Mouse (Mus musculus) heart, postnatal 14 days (tissue): ENCODE measurements around the gene Klrb1a. TPM values are rescaled to one million over a fixed set of nuclear protein-coding genes. Genes with fewer than 3 reads are reported as not detected.
"Not testable (repeated sequence)": the region's sequence is repeated elsewhere in the genome, so short reads cannot be mapped to it uniquely, and the experiment has no call there.

Source experiments
- DNase-seq, 2 experiments: peaks; one replicate each; pipeline ENCODE4 v3.0.0; 2021 to 2022
- intact Hi-C: fragments of 180-260 bp; cut with DNase I; formaldehyde crosslinking; loops from one replicate; pipeline ENCODE4 v1.15.1; 2025
- long read RNA-seq, 2 experiments: library from polyadenylated mRNA; stranded (forward); transcript quantifications; one replicate each; pipeline ENCODE4 v2.0.0; 2021
- total RNA-seq, 2 experiments: library from RNA; stranded (reverse); gene quantifications; 2 replicates each; pipeline ENCODE4 v1.2.3; 2021

Gene Klrb1a
- total RNA-seq, result not detected
- long read RNA-seq, experiment 1, result 0 reads
- long read RNA-seq, experiment 2, result 0 reads

DNA sequence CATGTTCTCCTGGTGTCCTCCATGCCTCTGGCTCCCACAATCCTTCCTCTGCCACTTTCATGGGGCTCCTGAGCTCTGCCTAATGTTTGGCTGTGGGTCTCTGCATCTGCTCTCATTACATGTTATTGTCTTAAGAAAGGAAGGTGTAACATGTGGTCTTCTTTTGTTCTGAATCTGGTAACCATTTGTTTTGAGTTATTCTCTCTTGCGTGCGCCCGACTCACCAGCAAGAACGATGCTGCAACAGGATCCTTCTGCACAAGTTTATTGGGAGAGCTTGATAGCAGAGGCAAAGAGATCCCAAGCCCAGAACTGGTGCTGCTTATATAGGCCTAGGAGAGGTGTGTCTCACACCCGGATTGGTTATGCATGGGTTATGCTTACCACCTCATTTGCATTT lies at the start of gene Klrb1a:
Klrb1a (minus strand) TSS at position 101 of the 400 bp plus-strand sequence.
- DNase-seq, intact Hi-C loops: not testable (repeated sequence)

DNA sequence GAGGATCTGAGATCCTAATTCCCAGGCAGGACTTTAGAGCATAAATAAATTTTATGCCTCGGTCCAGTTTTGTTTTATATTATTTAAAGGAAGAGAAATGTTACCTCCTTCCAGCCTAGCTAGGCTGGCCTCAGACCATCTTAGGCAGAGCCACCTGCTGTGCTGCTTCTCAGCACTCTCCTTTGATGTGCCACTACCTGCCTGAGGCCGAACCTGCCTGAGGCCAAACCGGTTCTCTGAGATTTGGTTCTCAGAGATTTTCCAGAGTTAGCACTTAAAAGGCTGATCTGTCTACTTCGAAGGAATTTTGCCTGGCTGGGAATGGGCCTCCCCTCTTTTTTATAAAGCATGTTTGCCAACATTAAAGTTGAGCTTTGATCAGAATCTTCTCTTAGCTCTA lies 46.6 kb upstream of the Klrb1a start:
- no peak for DNase-seq
- intact Hi-C loops, result no loop called here

DNA sequence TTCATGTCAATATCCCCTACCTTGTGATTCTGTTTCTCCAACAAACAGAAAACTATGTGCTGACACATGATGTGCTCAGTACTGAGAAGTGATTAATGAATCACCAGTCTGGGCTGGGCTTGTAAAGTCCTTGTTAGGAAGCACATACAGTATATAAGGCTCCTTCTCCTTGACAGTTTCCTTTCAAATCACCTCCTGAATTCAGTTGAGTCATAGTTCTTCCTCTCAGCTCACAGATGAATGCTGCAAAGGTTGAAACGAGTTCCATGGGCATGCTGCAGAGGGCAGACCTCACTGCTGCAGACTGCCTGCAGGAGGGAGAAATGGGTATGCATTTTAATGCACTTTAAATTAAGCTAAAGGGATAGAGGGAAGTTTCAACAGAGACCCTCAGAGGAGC lies 38.9 kb upstream of the Klrb1a start, which contains the start of gene Clec2h:
Clec2h (plus strand) TSS at position 180 of the 400 bp plus-strand sequence.
- intact Hi-C loops, result no loop called here
- no peak for DNase-seq

DNA sequence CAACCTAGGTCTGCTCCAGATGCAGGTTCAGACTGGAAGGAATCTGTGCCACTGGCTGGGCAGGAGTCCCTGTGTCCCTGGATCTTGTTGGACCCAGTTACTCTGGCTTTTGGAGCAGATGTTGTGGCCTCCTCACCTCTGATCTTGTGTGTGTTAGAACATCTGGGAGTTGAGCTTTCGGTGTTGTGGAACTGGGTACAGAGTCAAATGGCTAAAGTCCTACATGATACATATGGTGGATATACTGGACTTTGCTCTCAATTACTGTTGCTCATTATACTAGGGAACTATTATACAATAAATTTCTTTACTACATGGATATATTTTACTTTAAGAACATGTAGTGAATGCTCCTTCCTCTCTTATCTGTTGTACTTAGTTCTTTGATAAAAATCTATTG lies 37.9 kb upstream of the Klrb1a start:
- DNase-seq, result no peak
- intact Hi-C loops, result no loop called here

DNA sequence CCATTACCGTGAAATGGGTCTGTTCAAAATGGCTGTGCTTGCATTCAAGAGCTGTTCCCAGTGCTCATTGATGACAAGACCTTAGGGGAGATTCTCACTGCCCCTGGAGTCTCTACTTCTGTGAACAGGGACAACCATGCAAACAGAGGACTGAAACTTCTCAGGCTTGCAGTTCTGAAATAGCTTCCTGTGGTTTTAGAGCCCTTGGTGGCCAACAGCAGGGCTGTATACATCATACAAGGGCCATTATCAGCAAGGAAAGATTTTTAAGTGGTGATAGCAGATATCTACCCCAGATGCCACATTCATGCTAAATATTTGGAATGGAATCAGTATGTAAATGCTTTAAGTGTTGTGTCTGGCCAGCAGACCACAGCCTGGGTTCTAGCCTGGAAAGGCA lies 29.6 kb upstream of the Klrb1a start:
- intact Hi-C loops, result loop anchor here (10.0 kb wide), 1 partner anchor 232 kb away; the partner anchor contains the start of gene Clec2i
- no peak for DNase-seq

DNA sequence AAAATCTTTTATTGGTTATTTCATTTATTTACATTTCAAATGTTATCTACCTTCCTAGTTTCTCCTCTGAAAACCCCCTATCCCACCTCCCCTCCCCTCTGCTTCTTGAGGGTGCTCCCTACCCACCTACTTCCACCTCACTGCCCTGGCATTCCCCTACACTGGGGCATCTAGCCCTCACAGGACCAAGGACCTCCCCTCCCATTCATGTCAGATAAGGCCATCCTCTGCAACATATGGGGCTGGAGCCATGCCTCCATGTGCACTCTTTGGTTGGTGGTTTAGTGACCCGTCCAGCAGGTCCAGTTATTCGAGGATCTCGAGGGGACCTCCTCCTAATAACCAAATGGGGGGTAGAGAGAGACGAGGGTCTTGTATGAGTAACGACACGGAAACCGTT lies 27.5 kb upstream of the Klrb1a start:
- intact Hi-C loops, result loop anchor here (10.0 kb wide), 1 partner anchor 234 kb away; the partner anchor contains the start of gene Clec2i
- DNase-seq, result not testable (repeated sequence)

DNA sequence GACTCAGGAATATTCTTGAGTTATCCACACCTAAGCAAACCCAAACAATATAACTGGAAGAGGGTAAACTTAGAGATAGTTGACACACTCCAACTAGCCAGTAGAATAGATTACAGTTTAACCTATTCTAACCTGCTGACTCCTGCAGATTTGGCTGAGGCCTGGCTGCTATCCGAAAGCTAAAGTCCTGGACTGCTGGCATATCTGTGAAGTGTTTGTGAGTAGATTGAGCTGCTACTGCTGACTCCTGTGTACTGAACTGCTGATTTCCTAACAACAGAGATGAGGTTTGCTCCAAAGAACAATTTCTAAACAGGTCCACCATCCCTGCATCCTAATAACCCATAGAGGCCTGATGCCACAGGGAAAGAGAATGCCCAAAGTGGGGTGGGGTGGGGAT lies 26.9 kb upstream of the Klrb1a start:
- intact Hi-C loops, result loop anchor here (10.0 kb wide), 1 partner anchor 235 kb away; the partner anchor contains the start of gene Clec2i
- no peak for DNase-seq

DNA sequence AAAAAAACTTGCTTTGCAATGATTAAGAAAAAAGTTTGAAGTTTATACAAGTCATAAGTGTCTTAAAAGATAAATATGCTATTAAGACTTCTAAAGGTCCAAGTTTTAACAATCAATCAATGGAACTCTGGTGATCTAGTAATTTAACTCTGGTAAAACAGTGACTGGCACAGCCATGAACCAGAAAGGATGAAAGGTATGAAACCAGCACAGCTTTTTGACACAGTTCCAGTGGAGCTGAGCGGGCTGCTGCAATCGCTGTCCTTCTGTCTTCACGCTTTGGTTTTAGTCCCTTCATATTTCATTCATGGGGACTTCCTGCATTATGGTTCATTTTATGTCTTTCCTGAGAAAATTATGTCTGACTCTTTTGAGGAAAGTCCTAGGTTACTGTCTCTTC lies 26.3 kb upstream of the Klrb1a start:
- DNase-seq, result no peak
- intact Hi-C loops, result loop anchor here (10.0 kb wide), 1 partner anchor 235 kb away; the partner anchor contains the start of gene Clec2i

DNA sequence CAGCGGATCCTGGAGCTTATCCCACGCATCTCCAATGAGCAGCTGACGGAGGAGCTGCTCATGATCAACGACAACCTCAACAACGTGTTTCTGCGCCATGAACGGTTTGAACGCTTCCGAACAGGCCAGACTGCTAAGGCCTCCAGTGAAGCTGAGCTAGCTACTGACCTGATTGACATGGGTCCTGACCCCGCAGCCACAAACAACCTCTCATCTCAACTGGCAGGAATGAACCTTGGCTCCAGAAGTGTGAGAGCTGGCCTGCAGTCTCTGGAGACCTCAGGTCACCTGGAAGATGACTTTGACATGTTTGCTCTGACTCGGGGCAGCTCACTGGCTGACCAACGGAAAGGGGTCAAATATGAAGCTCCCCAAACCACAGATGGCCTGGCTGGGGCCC lies 22.4 kb upstream of the Klrb1a start:
- DNase-seq, intact Hi-C loops: not testable (repeated sequence)

DNA sequence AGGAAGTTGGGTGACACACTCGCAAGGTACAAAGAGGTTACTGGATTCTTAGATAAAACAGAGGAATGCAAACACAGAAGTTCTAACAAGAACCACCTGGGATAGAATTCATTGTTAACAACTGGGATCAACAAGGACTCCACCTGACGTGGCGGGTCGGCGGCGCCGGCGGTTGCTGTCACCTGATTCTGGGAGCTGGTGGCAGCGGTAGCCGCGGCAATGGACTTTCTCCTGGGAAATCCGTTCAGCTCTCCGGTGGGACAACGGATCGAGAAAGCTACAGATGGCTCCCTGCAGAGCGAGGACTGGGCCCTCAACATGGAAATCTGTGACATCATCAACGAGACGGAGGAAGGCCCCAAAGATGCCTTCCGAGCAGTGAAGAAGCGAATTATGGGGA lies 21.4 kb upstream of the Klrb1a start:
- intact Hi-C loops, DNase-seq: not testable (repeated sequence)

DNA sequence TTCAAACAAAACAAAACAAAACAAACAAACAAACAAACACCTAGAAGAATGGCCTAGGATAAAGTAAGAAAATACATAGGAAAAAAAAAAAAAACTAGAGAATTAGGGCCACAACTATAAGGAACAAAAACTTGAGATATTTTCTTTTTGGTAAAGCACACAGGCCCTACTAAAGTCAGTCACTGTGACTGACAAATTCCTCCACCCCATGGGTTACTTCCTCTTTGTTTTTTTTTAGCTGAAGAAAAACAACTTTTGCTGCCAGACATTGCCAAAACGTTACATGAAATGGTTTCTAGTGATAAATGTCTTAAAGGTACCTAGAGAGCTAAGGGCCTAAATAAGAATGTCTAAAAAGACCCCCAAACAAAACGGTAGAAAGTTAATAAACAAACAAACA lies 20.7 kb upstream of the Klrb1a start:
- DNase-seq, result no peak
- intact Hi-C loops, result no loop called here

DNA sequence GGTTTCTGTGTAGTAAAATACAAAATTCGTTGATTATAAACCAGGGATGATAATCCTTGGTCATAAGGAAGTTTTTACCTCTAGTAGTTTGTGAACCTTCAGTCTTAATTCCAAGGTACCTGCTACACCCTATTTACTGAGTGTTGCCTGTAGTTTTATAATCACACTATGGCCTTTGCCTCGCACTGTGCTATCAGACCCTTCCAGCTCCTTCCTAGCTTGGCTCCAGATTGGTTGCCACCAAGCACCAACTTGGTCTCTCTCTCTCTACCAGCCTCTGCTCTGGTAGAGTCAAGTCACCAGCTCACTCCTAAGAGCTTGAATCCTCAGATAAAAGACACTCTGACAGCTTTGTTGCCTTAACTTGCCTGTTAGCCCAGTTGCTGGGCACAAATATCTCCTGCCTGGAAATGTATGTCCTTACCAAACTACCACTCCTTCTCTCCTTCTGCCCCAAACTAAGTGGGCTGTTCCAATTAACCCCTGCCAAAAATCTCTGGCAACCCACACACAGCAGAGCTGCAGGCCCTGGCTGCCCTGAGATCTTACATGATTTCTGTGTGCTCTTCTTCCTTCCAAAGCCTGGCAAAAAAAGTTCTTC lies 17.9 kb upstream of the Klrb1a start:
- intact Hi-C loops, result no loop called here
- no peak for DNase-seq

DNA sequence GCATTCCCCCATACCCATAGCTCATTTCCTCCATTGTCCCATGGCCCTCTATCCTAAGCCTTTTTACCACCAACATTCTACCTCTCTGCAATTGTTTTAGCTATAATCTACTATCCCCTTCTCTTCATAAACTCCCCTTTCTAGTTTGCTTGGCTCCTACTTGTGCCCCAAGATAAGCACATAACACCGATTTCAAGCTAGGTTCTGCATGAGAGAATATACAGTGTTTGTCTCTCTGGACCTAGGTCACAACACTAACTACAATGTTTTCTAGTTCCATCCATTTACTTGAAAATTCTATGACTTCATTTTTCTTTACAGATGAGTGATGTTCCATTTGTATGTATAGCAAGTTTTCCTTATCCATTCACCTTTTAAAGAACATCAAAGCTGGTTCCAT lies 17.3 kb upstream of the Klrb1a start:
- DNase-seq, result no peak
- intact Hi-C loops, result no loop called here

DNA sequence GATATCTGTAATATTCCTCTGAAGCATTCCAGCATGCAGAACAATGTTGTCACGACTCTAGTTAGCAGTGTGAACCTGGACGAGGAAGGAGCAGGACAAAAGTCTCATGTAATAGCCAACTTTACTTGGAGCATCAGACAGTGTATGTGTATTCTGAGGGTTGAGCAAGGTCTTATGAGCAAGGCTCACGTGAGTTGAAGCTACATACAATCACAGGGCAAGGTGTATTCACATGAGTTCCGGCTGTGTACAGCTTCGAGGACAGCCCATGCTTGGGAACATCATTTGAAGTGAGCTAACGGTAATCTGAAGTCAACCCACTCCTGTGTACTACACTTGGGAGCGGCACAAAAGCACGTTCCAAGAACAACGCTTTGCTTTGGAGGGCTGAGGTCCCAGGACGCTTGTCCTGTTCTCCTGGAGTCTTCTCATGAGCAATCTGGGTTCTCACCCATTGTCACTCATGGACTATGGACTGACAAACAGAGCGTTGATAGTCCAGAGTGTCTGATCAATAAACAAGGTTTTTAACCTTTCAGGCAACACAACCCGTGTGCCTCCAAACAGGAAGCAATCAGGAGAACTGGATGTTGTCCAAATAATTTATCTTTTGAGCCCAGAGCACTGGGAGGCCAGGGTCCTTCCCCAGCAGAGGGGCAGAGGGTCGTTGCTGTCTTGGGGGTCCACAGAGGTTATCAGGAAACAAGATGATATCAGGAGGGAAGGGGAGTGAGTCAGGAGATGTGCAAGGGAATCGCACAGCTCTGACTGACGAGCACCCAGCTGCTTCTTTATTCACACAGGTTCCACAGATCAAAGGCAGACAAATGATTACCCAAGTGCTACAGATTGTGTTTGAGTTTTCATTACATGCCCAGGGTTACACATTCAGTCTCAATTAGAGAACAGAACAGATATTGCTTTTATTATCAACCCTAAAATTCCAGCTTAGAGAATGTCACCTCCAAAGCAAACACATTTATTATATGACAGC lies 7.9 kb upstream of the Klrb1a start:
- intact Hi-C loops, result loop anchor here (2.0 kb wide), 1 partner anchor 124 kb away; no protein-coding TSS in a partner anchor
- DNase-seq, result not testable (repeated sequence)

DNA sequence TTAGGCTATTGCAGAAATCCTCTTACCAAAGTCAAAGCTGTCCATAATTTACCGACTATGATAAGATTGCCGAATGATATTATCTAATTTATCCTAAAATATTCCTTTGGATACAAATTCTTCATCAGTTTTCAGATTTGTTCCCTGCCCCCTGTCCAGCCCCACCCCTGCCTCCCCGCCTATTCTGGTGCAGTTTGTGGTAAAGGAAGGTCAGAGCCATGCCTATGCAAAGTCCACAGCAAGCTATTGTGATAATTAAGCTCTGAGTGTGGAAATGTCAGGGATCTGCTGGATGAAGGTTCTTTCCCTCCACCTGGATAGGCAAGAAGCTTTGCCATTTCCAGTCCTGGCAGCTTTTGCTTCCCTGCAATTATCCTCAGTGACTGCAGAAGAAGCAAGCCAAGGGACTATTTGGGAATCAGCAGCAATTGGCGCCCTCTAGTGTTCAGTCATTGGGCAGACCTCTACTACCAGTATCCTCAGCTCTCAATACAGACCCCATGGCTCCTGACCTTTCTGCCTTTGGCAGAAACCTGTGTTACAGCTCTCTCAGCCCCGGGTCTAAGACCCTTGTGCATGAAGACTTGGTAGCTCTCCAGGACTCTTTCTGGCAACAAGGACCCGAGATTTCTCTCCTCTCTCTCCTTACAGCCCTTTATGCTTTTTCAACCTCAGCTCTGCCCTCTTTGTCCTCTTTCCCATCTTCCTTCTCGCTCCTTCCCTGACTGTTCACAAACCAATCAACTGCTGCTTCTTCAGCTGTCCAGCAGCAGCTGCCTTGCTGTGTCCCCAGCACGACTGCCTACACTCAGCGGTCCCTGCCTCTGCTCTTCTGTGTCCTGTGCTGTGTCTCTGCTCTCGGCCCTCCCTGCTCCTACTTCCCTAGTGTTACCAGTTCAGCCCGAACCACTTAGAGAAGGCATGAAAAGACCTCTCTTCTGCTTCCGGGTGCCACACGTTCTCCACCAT lies 6.7 kb upstream of the Klrb1a start:
- intact Hi-C loops, result loop anchor here (2.0 kb wide), 1 partner anchor 125 kb away; no protein-coding TSS in a partner anchor
- DNase-seq, result peak; percentile 29 to 56

DNA sequence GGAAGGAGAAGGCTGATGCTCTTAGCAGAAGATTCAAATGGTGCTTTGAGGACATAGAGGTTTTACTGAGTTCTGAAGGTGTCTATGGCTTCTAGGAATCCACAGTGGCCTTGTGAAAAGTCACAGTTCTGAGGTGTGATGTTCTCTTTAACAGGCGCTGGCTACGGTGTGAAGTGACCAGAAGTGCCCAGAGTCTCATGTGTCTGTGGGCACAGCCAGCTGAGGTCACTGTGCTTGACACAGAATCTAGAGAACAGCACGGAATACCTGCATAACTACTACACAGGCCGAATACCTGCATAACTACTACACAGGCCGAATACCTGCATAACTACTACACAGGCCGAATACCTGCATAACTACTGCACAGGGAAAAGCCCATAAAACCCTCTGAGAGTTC lies 1.9 kb upstream of the Klrb1a start:
- intact Hi-C loops, result not testable (repeated sequence)

DNA sequence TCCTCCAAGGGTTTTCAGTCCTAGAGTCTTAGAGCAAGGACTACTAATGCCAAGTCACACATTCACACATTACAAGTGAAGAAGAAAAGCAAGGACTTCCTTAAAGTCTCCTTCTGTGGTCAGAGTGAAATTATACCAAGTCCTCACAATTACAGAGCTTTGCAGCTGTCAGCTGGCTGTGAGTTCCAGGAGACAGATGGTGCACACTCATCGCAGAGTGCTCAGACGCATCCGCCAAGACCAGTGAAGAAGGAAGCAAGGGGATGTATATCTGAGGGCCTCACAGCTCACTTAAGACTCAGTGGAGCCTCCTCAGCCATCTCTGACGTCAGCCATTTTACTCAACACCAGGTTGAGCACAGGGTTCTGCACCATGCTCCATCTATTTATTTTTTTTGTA lies 1.1 kb upstream of the Klrb1a start:
- DNase-seq, result no peak
- intact Hi-C loops, result no loop called here

More for the DNA sequence above, 1.9 kb upstream of the Klrb1a start:
- DNase-seq, result not testable (repeated sequence)

DNA sequence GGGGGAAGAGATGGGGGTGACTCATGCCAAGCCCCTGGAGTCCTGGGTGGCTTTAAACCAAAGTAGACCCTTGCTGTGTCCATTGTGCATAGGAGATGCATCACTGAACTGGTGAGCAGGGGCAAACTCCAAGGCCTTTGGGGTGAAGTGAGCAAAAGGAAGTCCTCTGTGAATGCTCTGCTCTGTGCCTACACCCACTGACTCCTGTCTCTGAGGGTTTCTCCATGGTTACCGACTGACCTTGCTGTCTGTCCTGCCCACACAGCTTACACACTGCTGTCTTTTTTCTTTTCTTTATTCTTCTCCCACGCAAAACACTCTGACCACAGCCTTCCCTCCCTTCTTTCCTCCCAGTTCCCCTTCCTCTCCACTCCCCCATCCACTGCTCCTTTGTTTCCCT lies 600 bp downstream of the Klrb1a start:
- intact Hi-C loops, result no loop called here
- no peak for DNase-seq

DNA sequence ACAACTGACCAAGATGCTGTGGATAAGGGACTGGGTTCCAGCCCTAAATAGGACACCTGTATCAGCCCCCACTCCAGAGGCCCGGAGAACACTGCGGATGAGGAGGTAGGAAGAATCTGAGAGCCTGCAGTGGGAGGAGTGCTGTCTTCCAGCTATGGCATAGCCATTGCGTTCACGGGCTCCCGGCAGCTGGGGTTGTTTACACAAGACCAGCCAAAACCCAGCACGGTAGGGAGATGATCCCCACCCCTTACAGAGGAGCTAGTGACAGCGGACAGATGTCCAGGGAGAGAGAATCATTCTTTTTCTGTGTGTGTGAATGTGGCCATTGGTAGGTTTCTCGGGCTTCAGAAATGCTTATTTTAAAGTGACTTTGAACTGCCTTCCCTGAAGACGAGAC lies 17.0 kb downstream of the Klrb1a start:
- intact Hi-C loops, result no loop called here
- no peak for DNase-seq

DNA sequence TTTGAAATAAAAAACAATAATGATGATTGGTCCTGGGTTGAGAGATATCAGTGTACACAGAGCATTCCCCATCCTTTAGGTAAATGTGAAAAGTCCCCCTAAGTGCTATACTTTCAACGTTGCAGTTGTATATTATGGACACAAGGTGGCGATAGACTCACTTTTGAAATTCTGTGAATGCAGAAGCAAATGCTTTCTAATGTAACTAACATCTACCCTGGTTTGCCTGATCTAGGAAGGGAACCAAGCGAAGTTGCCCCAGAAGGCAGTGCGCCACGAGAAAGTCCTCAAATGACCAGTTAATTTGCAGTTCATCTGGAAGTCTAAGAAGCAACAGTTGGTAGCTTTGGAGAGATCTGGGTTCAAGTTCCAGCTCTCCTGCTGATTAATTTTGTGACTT lies 18.8 kb downstream of the Klrb1a start:
- intact Hi-C loops, result loop anchor here (5.0 kb wide), 1 partner anchor 148 kb away; no protein-coding TSS in a partner anchor
- DNase-seq, result peak in 1 of 2 experiments; percentile 7
